Mouse (Mus musculus) lung, embryonic 16.5 days (tissue): ENCODE measurements around the gene Notum. TPM values are rescaled to one million over a fixed set of nuclear protein-coding genes. Genes with fewer than 3 reads are reported as not detected.
A peak's percentile ranks its signal among the peaks of the same experiment; 100 is the strongest.

Experiments used
- ATAC-seq: fragments of 200-750 bp; cut with Nextera tagmentation; 2 replicates; pipeline ENCODE4 v1.8.0; 2017; ENCODE audit warnings: low read depth, mild to moderate bottlenecking, moderate library complexity
- H3K27ac ChIP-seq: fragments of 300-500 bp; sonication (generic); 2 replicates; pipeline ENCODE4 v1.5.1; 2014; ENCODE audit warnings: mild to moderate bottlenecking, control low read depth, low read length
- H3K27me3 ChIP-seq: fragments of 300-500 bp; sonication (generic); 2 replicates; pipeline ENCODE4 v1.6.1; 2014; ENCODE audit warnings: low read depth, low read length, mixed read lengths; ENCODE audit not compliant: control insufficient read depth, insufficient read depth
- H3K36me3 ChIP-seq: fragments of 300-500 bp; sonication (generic); 2 replicates; pipeline ENCODE4 v1.6.1; 2014; ENCODE audit warnings: low read length; ENCODE audit not compliant: control insufficient read depth, insufficient read depth
- H3K4me1 ChIP-seq: fragments of 300-500 bp; sonication (generic); replicated peaks from 2 replicates; pipeline ENCODE4 v1.6.1; 2014; ENCODE audit warnings: low read length, mixed read lengths; ENCODE audit not compliant: control insufficient read depth, insufficient read depth
- H3K4me2 ChIP-seq: fragments of 300-500 bp; sonication (generic); 2 replicates; pipeline ENCODE4 v1.6.1; 2014; ENCODE audit warnings: low read depth, low read length, control low read depth
- H3K4me3 ChIP-seq: fragments of 300-500 bp; sonication (generic); 2 replicates; pipeline ENCODE4 v1.5.1; 2014; ENCODE audit warnings: mild to moderate bottlenecking, low read length, control low read depth
- H3K9ac ChIP-seq: fragments of 300-500 bp; sonication (generic); 2 replicates; pipeline ENCODE4 v1.6.1; 2014; ENCODE audit warnings: low read length, control low read depth
- H3K9me3 ChIP-seq: fragments of 300-500 bp; sonication (generic); 2 replicates; pipeline ENCODE4 v1.6.1; 2016; ENCODE audit warnings: low read length; ENCODE audit not compliant: control insufficient read depth
- WGBS: fragments of 180-500 bp; shearing (Covaris S2); extraction: QIAGEN DNeasy Blood & Tissue Kit; methylation state at CpG from one replicate; pipeline ENCODE4 v1.1.7; 2014; 5-methylcytosine and 5-hydroxymethylcytosine counted together
- polyA plus RNA-seq: library from polyadenylated mRNA; unstranded; fragments of >200 nt; fragmentation: Nextera tagmentation; extraction: Ambion mirVana; gene quantifications from 2 replicates; pipeline ENCODE4 v1.2.1, GENCODE M21; 2015

Gene Notum
- polyA plus RNA-seq, 1 experiment from 2014 or later: 4.0 TPM

DNA sequence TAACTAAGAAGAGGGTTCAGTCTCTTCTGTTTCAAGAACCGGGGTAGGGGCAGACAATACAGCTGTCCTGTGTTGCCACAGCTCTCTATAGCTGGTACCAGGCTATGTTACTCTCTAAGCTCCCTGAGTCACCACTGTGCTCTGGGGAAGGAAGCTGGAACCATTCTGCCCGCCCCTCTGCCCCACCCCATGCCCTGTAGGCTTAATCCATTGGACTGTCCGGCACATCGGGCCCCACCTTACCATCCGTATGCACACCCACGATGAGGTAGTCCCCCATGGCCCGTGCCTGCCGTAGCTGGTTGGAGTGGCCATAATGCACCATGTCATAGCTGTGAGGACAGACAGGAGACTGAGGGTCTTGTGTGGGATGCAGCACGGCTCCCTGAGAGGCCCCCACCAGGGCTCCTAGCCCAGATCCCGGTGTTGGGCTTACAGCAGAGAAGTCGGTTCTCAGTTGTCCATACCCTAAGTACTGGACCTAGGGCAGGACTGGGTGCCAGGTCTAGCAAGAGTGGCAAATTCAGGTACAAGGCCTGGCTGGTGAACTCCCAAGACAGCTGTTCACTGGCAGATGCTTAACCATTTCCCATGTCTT, 45.3 kb downstream of the Notum start:
- no peak for ATAC-seq
- Histone ChIP-seq H3K27ac (no peak overlapping the region), H3K4me1 (peaks cover 8% of the 10 kb centered on the region), H3K36me3 (peaks cover 23% of the 10 kb centered on the region), H3K9me3 (no peaks in the 10 kb centered on the region), H3K4me3 (no peak overlapping the region), H3K9ac (no peak overlapping the region), H3K27me3 (no peaks in the 10 kb centered on the region), H3K4me2 (no peak overlapping the region)
- WGBS: 89% methylated on average over 11 of the region's 11 CpGs

DNA sequence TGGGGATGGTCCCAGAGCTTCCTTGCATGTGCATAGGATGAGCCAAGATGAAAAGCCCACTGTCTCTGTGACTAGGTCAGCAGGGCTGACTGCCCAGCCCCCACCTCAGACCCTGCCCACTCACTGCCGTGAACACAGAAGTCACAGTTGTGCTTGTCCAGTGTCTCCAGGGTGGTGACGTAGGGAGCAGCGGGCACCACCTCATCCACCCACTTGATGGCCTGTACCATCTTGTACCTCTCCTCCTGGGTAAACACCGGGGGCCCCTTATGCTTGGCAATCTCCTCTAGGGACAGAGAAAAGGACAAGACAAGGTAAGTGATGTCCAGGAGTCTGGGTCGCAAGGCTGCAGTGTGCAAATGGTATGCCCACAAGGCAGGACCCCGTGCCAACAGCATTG, 45.8 kb downstream of the Notum start:
- no peaks in the 10 kb centered on the region for H3K27me3 ChIP-seq
- H3K4me2 ChIP-seq: no peak overlapping the region
- no peak for ATAC-seq
- H3K9me3 ChIP-seq: no peaks in the 10 kb centered on the region
- H3K27ac ChIP-seq: no peak overlapping the region
- H3K9ac ChIP-seq: no peak overlapping the region
- H3K4me3 ChIP-seq: no peak overlapping the region
- peaks cover 8% of the 10 kb centered on the region for H3K4me1 ChIP-seq
- peaks cover 22% of the 10 kb centered on the region for H3K36me3 ChIP-seq
- 86% methylated on average over 6 of the region's 6 CpGs for WGBS

DNA sequence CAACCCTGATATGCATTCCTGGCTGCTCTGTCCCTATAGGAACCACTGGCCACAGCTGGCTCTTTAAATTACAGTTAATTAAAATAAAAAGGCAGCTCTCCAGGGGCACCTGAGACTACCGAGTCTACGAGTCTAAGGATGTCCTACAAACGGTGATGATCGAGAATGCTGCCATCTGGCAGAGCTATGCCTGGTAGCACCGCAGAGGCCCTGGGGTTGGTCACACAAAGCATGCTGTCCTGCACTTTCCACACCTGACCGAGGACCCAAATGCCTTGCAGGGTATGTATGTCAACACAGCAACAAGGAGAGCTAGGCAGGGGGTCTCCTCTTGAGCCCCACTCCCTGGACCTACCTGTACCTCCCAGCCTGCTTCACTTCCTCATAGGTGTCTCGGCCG, 47.0 kb downstream of the Notum start:
- ATAC-seq: no peak
- H3K4me3 ChIP-seq: no peak overlapping the region
- no peak overlapping the region for H3K27ac ChIP-seq
- H3K4me1 ChIP-seq: peaks cover 9% of the 10 kb centered on the region
- H3K9me3 ChIP-seq: no peaks in the 10 kb centered on the region
- no peak overlapping the region for H3K4me2 ChIP-seq
- 86% methylated on average over 8 of the region's 8 CpGs for whole genome bisulfite sequencing
- no peak overlapping the region for H3K9ac ChIP-seq
- H3K27me3 ChIP-seq: no peaks in the 10 kb centered on the region
- peaks cover 18% of the 10 kb centered on the region; the same call in 1 of the 2 replicates for H3K36me3 ChIP-seq

DNA sequence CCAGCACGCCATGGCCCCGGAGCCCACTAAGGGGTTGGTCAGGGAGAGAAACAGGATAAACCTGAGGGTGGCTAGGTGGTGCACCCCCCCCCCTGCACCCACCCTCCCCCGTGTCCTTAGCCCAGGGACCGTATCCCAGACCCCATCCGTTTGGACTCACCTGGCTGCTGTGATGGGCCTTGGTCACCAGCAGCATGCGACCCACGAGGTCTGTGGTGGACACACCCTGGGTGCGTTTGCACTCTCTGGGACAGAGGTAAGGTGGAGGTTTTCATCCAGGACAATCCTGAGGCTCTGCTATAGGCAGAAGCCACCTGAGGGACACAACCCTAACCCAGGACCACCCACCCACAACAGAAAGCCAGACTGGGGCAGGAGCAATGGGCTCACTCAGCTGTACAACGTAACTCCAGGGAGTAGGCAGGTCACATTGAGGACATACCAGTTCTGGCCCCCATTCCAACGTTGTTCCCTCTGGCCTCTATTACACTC, 47.4 kb downstream of the Notum start:
- ATAC-seq: no peak
- Histone ChIP-seq H3K27me3 (no peaks in the 10 kb centered on the region), H3K9me3 (no peaks in the 10 kb centered on the region), H3K4me1 (peaks cover 14% of the 10 kb centered on the region), H3K27ac (no peak overlapping the region), H3K4me2 (no peak overlapping the region), H3K9ac (no peak overlapping the region), H3K4me3 (no peak overlapping the region), H3K36me3 (peaks cover 18% of the 10 kb centered on the region; the same call in 1 of the 2 replicates)
- WGBS: 86% methylated on average over 10 of the region's 10 CpGs

DNA sequence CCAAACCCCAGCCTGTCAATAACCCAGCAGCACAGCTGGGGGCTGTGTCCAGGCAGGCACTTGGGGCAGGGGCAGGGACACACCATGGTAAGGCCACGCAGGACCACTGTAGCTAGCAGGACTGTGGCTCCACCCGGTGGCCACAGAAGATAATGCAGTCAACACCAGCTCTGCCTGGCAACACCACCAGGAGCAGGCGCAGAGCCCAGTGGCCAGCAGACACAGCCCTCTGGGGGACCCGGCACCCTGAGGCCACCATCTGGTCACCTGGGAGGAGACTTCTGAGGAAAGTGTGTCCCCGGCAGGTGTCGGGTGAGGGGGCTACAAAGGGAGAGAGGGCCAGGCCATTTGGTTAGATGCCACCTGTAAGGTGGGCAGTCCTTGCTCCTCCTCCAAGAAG, 48.2 kb downstream of the Notum start:
- Histone ChIP-seq H3K4me2 (no peak overlapping the region), H3K4me1 (peaks cover 21% of the 10 kb centered on the region), H3K4me3 (no peak overlapping the region), H3K9ac (no peak overlapping the region), H3K36me3 (peaks cover 18% of the 10 kb centered on the region; the same call in 1 of the 2 replicates), H3K9me3 (no peaks in the 10 kb centered on the region), H3K27me3 (no peaks in the 10 kb centered on the region), H3K27ac (no peak overlapping the region)
- peak; percentile 26 for ATAC-seq
- 23% methylated on average over 6 of the region's 6 CpGs for WGBS

- Histone ChIP-seq H3K4me2 (no peak overlapping the region), H3K27me3 (no peaks in the 10 kb centered on the region), H3K4me1 (peaks cover 19% of the 10 kb centered on the region), H3K27ac (no peak overlapping the region), H3K36me3 (peaks cover 18% of the 10 kb centered on the region; the same call in 1 of the 2 replicates), H3K9ac (no peak overlapping the region), H3K9me3 (no peaks in the 10 kb centered on the region), H3K4me3 (no peak overlapping the region)
- ATAC-seq: no peak
- 75% methylated on average over 9 of the region's 9 CpGs for WGBS
Measured at GRCm38 (mm10) chr11:120610477-120611046, 50.4 kb downstream of the Notum start.

DNA sequence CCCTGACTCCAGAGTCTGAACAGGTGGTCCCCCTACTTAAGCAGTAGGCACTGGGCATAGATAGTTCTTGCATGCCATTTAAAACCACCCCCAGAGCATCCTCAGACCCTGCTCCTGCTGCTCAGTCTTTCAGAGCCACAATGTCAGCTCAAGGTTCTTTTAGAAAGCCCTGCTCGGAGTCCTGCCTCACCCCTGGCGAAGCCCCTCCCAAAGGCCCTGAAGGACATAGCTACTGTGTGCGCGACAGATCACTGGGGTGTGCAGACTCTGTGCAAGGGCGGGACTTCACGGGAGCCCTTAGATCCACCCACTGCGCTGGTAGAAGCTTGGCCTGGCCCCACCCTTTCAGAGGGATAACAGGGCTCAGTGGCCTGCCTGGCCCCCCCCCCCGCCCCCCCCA, 51.7 kb downstream of the Notum start:
- WGBS: 37% methylated on average over 8 of the region's 8 CpGs
- no peaks in the 10 kb centered on the region for H3K9me3 ChIP-seq
- H3K9ac ChIP-seq: peak overlapping the region; percentile 65
- peak overlapping the region; percentile 73; the same call in 1 of the 2 replicates for H3K4me2 ChIP-seq
- no peaks in the 10 kb centered on the region for H3K27me3 ChIP-seq
- no peak overlapping the region for H3K4me3 ChIP-seq
- H3K27ac ChIP-seq: no peak overlapping the region
- ATAC-seq: no peak
- H3K36me3 ChIP-seq: peaks cover 21% of the 10 kb centered on the region
- H3K4me1 ChIP-seq: peaks cover 19% of the 10 kb centered on the region

GRCm38 (mm10) chr11:120608241-120609034, 52.5 kb downstream of the Notum start, which contains the start of gene Npb:
TSS of gene Npb (plus strand) at chr11:120608477.
- ATAC-seq: peak; percentile 32; the same call in 1 of the 2 replicates
- Histone ChIP-seq H3K4me1 (peaks cover 19% of the 10 kb centered on the region), H3K27me3 (no peaks in the 10 kb centered on the region), H3K4me2 (peak within 1 kb of the TSS; percentile 73), H3K9ac (peak within 1 kb of the TSS; percentile 65), H3K4me3 (peak within 1 kb of the TSS; percentile 44), H3K9me3 (no peaks in the 10 kb centered on the region), H3K36me3 (peaks cover 25% of the 10 kb centered on the region), H3K27ac (no peak within 1 kb of the TSS)
- WGBS: 3% methylated on average over 45 of the region's 45 CpGs

GRCm38 (mm10) chr11:120606764-120607163, 54.2 kb downstream of the Notum start:
- 68% methylated on average over 4 of the region's 4 CpGs for WGBS
- Histone ChIP-seq H3K27ac (0 out of 2 replicates have a peak overlapping the region, but pooled peaks have one; percentile 36), H3K4me3 (no peak overlapping the region), H3K4me1 (peaks cover 19% of the 10 kb centered on the region), H3K4me2 (no peak overlapping the region), H3K27me3 (no peaks in the 10 kb centered on the region), H3K36me3 (peaks cover 31% of the 10 kb centered on the region), H3K9me3 (no peaks in the 10 kb centered on the region), H3K9ac (0 out of 2 replicates have a peak overlapping the region, but pooled peaks have one; percentile 22)
- 0 out of 2 replicates have a peak, but pooled peaks have one; percentile 10 for ATAC-seq
